Mouse (Mus musculus) regulatory T cell (primary cell): ENCODE results near the gene Sdf4.

Experiments used
- in situ Hi-C: fragments of 300-600 bp; cut with MboI, MseI; formaldehyde crosslinking; loops from one replicate; pipeline ENCODE4 v1.15.1; 2025; ENCODE audit warnings: high pct_unique_total_duplicates

Gene Sdf4

GRCm38 (mm10) chr4:155992241-155992905 is at the start of gene Sdf4, which contains the start of gene B3galt6:
Gene Sdf4, plus strand, starts transcription at chr4:155992872.
Gene B3galt6, minus strand, starts transcription at chr4:155992649.
- in situ Hi-C loops, result no loop called here

- in situ Hi-C loops, result loop anchor here (5.0 kb wide), 1 partner anchor 51 kb away; the partner anchor contains the start of genes Acap3 and Pusl1
Observed at GRCm38 (mm10) chr4:155943049-155943452, 49.6 kb upstream of the Sdf4 start.

DNA sequence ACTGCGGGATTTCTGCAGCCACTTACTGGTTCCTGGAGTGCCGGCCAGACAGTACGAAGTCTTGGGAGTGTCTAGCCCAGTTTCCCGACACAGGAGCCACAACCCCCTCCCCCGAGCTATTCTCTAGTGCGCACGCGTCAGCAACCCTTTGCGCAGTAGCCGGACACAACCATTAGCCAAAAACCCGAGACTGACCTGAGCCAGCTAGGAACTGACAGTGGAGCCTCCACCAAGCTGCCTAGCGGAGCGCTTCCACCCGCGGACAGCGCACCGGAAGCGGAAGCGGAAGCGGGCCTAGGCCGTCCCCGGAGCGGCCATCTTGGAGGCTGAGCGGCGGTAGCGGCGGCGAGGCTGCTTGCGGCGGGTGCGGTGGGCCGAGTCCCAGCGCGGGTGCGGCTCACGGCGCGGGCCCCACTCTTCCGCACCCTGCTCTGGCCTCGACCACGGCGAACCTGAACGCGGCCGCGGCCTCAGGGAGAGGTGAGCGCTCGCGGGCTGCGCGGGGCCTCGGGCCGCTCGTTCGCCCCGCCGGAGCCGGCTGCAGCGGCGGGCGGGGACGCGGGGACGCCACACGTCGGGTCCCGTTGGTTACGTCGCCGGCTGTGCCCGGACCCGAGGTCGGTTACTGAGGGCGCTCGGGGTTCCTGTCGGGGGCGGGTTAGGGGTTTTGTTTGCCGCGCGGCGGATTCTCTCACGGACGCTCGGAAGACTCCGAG is 49.0 kb upstream of the Sdf4 start, which contains the start of gene Ube2j2:
TSS of gene Ube2j2 (plus strand) at position 298 of the 716 bp plus-strand sequence.
- in situ Hi-C loops, result loop anchor here (5.0 kb wide), 1 partner anchor 51 kb away; the partner anchor contains the start of genes Acap3 and Pusl1

GRCm38 (mm10) chr4:155944271-155944670 is 48.4 kb upstream of the Sdf4 start:
- in situ Hi-C loops, result loop anchor here (5.0 kb wide), 1 partner anchor 52 kb away; the partner anchor contains the start of genes Acap3 and Pusl1

GRCm38 (mm10) chr4:155947094-155947493 is 45.6 kb upstream of the Sdf4 start:
- in situ Hi-C loops, result no loop called here

GRCm38 (mm10) chr4:155955491-155955890 is 37.2 kb upstream of the Sdf4 start:
- in situ Hi-C loops, result no loop called here

- in situ Hi-C loops, result no loop called here
Observed at GRCm38 (mm10) chr4:155959275-155959674, 33.4 kb upstream of the Sdf4 start.

- in situ Hi-C loops, result no loop called here
Observed at GRCm38 (mm10) chr4:155962167-155962971, 30.3 kb upstream of the Sdf4 start, which contains the start of gene C1qtnf12. Gene C1qtnf12, plus strand, starts transcription at chr4:155962318.

DNA sequence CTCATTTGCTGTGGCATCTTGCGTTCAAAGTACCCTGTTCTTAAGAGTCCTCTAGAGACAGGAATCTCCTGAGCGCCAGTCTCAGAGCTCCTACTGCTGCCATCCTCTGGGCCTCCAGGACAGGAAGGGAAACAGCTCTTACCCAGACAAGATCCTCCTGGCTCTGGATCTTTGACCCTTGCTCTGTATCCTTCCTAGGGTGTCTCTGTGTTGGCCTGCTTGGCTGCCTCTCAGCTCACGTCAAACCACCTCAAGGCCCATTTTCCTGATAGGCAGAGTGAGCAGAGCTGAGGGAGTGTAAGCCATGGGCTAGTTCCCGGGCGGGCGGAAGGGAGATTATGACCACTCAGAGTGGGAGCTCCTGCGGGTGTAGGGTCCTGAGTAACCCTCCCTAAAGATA is 29.6 kb upstream of the Sdf4 start:
- in situ Hi-C loops, result no loop called here

- in situ Hi-C loops, result no loop called here
Observed at GRCm38 (mm10) chr4:155964396-155964795, 28.3 kb upstream of the Sdf4 start.

DNA sequence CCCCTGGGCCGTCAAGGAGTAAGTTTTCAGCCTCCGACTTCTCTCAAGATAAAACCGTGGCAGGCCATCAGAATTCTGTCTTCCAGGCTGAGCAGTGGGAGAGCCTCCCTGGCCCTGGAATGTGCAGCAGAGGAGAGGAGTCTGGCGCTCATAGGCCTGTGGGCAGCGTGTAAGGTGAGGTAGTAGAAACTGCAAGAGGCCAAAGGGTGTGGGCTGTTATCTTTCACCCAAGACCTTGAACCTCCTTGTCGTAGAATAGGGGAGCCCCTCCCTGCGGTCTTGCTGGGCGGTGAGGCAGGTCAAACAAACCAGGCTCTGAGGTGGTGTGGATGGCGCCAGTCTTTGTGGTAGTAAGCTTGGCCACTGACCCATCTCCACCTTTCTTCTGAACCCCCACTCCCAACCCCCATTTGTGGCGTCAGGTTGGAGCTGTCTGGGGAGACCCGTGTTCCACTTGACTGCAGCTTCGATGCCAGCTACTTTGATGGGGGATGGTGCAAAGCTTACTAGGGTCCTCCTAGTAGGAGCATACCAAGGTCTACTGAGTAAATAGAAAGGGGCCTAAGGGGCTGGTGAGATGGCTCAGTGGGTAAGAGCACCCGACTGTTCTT is 23.5 kb upstream of the Sdf4 start:
- in situ Hi-C loops, result no loop called here

DNA sequence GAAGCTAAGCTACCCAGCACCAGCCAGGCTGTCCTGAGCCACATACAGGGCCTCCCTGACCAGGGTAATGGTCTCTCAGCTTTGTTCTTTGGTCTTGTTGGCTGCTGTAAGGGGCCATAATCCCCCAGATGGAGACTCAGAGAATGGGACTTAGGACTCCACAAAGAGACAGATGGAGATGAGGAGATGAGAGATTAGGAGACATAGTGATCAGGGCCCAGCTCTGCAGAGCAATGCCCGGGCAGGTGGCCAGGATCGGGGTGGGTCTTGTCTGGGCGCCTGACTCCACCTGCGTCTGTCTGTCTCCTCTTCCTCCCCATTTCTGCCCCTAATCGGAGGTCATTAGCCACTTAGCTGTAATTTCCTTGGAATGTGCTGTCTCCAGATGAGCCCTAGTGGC is 22.4 kb upstream of the Sdf4 start:
- in situ Hi-C loops, result loop anchor here (5.0 kb wide), 1 partner anchor 132 kb away; no protein-coding TSS in a partner anchor

DNA sequence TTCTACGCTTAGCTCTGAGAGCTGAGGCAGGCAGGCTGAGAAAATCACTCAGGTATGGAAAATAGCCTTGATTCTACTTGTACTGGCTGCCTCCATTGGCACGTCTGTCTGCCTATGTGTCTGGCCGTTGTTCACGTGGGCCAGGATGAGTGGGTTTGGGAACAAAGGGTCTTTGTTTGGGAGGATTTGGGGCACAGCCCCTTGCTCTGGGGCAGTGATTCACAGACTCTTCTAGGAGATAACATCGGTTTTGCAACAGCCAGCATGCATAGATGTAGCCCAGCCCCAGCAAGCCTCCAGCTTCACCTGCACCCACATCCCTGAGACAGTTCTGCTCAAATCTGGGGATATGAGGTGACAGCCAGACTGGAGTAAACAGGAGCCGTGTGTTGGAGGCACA is 20.0 kb upstream of the Sdf4 start:
- in situ Hi-C loops, result loop anchor here (5.0 kb wide), 1 partner anchor 130 kb away; no protein-coding TSS in a partner anchor

DNA sequence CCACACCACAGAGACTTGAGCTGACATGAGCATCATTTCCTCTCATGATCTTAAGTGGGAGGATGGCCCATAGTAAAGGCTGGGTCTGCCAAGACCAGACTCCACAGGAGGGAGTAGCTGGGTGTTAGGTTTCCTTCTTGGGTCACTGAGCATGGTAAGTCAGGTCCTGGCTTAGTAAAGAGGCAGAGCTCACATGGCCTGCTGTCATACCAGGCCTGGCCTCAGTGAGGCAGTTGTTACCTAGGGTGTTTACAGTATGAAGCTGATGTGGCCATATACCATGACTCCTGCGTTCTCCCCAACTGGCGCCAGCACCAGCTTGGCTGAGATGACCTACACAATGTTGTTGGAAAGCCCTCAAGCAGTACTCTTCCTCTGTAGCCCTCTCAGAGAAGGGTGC is 19.4 kb upstream of the Sdf4 start:
- in situ Hi-C loops, result loop anchor here (5.0 kb wide), 1 partner anchor 129 kb away; no protein-coding TSS in a partner anchor

DNA sequence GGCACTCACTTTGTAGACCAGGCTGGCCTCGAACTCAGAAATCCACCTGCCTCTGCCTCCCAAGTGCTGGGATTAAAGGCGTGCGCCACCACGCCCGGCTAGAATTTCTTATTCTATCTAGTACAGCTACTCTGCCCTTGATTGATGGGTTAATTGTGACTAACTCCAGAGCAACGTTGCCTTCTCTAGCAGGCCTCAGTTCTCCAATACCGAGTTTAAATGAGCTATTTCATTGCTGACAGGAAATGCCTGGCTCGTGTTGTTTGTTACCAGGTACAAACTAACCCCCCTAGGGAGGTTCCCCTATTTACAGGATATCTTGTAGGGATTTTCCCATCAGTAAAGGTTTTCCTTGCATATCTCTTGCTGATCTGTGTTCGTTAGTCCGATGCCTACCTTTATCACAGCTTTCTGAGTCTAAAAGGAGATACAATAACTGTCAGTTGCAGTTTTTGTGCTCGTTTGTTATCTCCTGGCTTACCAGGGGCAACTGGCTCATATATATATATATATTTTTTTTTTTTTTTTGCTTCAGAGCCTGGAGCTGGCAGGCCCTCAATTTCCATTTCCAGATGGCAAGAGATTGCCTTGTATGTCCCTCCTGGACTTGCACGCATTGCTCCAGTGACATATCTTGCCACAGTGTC is 11.1 kb upstream of the Sdf4 start:
- in situ Hi-C loops, result no loop called here

DNA sequence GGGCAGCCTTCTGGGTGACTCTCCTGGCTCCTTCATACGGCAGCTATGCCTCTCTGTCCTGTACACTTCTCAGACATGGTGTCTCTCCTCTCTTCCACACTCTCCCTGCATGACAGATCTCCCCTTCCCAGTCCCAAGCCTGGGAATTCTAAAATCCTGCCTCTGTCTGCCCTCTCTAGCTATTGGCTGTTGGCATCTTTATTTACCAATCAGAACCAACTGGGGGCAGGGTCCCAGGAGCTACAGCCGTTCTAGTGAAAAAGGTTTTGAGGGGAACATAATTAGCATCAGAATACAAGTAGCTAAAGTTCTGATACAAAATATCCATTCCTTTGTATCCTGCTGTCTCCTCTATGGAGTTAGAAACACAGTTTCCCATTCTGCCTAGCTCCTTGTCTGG is 8.9 kb upstream of the Sdf4 start:
- in situ Hi-C loops, result no loop called here

GRCm38 (mm10) chr4:155991211-155991907 is 1.3 kb upstream of the Sdf4 start:
- in situ Hi-C loops, result no loop called here

GRCm38 (mm10) chr4:155991908-155992230 is 803 bp upstream of the Sdf4 start:
- in situ Hi-C loops, result no loop called here

DNA sequence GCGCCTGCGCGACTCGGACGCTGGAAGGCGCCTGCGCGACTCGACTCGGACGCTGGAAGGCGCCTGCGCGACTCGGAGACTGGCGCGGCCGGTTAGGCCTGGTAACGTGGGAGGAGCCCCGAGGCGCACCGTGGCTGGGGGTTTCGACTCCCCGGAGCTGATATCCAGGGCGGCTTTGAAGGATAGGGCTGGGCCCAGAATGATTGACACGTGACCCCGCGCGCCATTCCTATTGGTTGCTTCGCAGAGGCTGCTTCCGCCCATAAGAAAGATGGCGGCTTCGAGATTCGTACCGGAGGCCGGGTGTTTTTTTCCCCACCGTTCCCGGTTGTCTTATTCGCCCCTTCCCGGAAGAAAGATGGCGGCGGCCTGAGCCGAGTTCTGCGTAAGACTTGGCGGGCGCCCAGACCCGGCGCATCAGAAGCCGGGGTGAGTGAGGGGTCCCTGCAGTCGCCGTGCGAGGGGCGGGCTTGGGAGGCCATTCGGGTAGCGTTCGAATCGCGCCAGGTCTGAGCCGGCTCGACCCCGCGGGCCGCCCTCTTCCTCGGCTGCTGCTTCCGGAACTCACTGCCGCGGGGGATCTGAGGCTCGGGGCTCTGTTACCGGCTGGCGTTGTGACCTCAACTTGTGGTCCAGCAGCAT is 355 bp downstream of the Sdf4 start:
- in situ Hi-C loops, result no loop called here

- in situ Hi-C loops, result no loop called here
Observed at GRCm38 (mm10) chr4:155993606-155994005, 934 bp downstream of the Sdf4 start.
